Mouse (Mus musculus) CD4-positive, CD25-positive, alpha-beta regulatory T cell, adult 2 months (primary cell): ENCODE measurements around the gene Pdxp.
A peak's percentile ranks its signal among the peaks of the same experiment; 100 is the strongest.

ENCODE experiments used
- DNase-seq: peaks from one replicate; pipeline ENCODE4 v3.0.0-alpha.2; 2012; ENCODE audit warnings: low read depth, low spot score

Gene Pdxp

GRCm38 (mm10) chr15:78899409-78899739 lies 14.3 kb upstream of the Pdxp start, which contains the start of gene Gm49510:
Gm49510 (plus strand) TSS chr15:78899667.
- DNase-seq = peak; percentile 41

- peak; percentile 84 for DNase-seq
Observed at GRCm38 (mm10) chr15:78899740-78900584, 13.8 kb upstream of the Pdxp start, which contains the start of gene Sh3bp1. Sh3bp1 (plus strand) TSS chr15:78899768.

- DNase-seq = no peak
Observed at GRCm38 (mm10) chr15:78900585-78901421, 12.9 kb upstream of the Pdxp start.

- DNase-seq = peak; percentile 40
Observed at GRCm38 (mm10) chr15:78901422-78901789, 12.3 kb upstream of the Pdxp start.

- peak; percentile 89 for DNase-seq
Observed at GRCm38 (mm10) chr15:78903243-78903642, 10.5 kb upstream of the Pdxp start.

- DNase-seq = no peak
Observed at GRCm38 (mm10) chr15:78908399-78908798, 5.3 kb upstream of the Pdxp start.

- no peak for DNase-seq
Observed at GRCm38 (mm10) chr15:78908982-78909381, 4.7 kb upstream of the Pdxp start.

- peak; percentile 71 for DNase-seq
Observed at GRCm38 (mm10) chr15:78912040-78912439, 1.7 kb upstream of the Pdxp start.

- DNase-seq = no peak
Observed at GRCm38 (mm10) chr15:78914091-78914822, 538 bp downstream of the Pdxp start.

GRCm38 (mm10) chr15:78914823-78915659 lies 1.3 kb downstream of the Pdxp start:
- no peak for DNase-seq

- peak; percentile 90 for DNase-seq
Observed at GRCm38 (mm10) chr15:78915660-78916017, 1.9 kb downstream of the Pdxp start.

- no peak for DNase-seq
Observed at GRCm38 (mm10) chr15:78916052-78916826, 2.5 kb downstream of the Pdxp start.

GRCm38 (mm10) chr15:78918126-78918525 lies 4.4 kb downstream of the Pdxp start:
- DNase-seq = no peak

GRCm38 (mm10) chr15:78919914-78920313 lies 6.2 kb downstream of the Pdxp start:
- no peak for DNase-seq

- DNase-seq = no peak
Observed at GRCm38 (mm10) chr15:78922700-78923099, 9.0 kb downstream of the Pdxp start.

GRCm38 (mm10) chr15:78923585-78923984 lies 9.9 kb downstream of the Pdxp start:
- DNase-seq = peak; percentile 80

- no peak for DNase-seq
Observed at GRCm38 (mm10) chr15:78925129-78925528, 11.4 kb downstream of the Pdxp start.

- DNase-seq = peak; percentile 81
Observed at GRCm38 (mm10) chr15:78926021-78926919, 12.6 kb downstream of the Pdxp start, which contains the start of gene Lgals1. Lgals1 (plus strand) TSS chr15:78926725.
